Mouse (Mus musculus) c-Kit-positive CD71-negative TER-119-negative erythroid progenitor cells, embryonic 14.5 days (primary cell): ENCODE results near the gene Mybl2.
"Not testable (repeated sequence)": the region's sequence is repeated elsewhere in the genome, so short reads cannot be mapped to it uniquely, and the experiment has no call there.

Experiments used
- DNase-seq: peaks from one replicate; pipeline ENCODE4 v3.0.0-alpha.2; 2013; ENCODE audit warnings: low read depth

The Mybl2 gene

GRCm38 (mm10) chr2:163054335-163054840 is at the start of gene Mybl2:
Gene Mybl2, plus strand, starts transcription at chr2:163054687.
- peak; percentile 94 for DNase-seq

DNA sequence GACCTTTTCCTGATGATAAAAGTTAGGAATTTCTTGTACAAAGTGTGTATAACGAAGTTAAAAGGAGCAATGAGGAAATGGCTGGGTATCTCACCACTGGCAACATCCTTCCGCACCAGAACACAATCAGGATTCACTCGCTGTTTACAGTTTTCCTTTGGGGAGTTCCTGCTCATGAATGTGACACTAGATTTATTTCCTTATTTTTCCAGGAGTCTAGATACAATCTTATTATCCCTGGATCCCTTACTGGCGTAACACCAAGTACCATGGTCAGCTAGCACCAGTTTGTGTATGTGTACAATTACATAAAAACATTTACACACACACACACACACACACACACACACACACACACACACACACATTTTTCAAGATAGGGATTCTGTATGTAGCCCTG is 47.2 kb upstream of the Mybl2 start:
- no peak for DNase-seq

DNA sequence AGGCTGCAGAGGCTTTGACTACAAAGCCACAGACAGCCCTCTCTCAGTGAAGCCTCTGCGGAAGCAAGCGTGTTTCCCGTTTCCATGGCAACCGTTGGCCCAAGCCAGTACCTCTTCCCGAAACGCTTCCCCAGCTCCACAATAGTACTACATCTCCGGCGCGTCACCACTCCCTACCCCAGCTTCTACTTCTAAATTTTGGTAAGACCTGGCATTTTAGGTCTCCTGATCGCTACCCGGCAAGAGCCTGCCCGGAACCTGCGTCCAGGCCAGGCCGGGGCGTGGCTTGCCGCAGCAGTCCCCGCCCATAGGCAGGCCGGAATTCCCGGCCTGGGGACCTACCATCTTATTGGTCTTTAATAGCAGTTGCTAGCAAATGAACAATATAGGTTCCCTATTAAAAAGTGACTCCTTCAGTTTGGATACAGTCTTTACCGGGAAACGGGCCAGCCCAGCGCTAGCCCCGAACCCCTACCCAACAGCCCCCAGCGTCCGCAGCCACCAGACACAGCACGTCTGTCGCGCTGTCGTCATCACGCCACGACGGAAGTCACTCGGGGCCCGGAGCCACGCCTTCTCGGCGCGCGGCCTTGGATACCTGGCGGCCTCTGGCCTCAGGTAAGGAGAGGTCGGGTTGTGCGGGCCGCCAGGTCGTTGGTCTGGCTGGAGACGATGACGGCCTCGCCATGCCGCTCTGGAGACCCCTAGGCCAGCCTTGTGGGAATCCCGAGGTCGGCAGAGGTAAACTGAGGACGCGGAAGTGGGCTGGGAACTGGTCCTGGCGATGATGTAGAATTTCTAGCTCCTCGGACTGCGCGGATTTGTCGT is 37.4 kb upstream of the Mybl2 start, which contains the start of gene Ift52:
TSS of gene Ift52 (plus strand) at position 439 of the 828 bp plus-strand sequence.
- DNase-seq: peak; percentile 79

GRCm38 (mm10) chr2:163031289-163031688 is 23.2 kb upstream of the Mybl2 start:
- DNase-seq: no peak

GRCm38 (mm10) chr2:163031757-163032156 is 22.7 kb upstream of the Mybl2 start:
- DNase-seq: no peak

GRCm38 (mm10) chr2:163032622-163033021 is 21.9 kb upstream of the Mybl2 start:
- DNase-seq: no peak

- DNase-seq: no peak
These were observed 14.5 kb upstream of the Mybl2 start for GRCm38 (mm10) chr2:163039940-163040339.

- DNase-seq: peak; percentile 38
These were observed 6.4 kb upstream of the Mybl2 start for GRCm38 (mm10) chr2:163048125-163048524.

DNA sequence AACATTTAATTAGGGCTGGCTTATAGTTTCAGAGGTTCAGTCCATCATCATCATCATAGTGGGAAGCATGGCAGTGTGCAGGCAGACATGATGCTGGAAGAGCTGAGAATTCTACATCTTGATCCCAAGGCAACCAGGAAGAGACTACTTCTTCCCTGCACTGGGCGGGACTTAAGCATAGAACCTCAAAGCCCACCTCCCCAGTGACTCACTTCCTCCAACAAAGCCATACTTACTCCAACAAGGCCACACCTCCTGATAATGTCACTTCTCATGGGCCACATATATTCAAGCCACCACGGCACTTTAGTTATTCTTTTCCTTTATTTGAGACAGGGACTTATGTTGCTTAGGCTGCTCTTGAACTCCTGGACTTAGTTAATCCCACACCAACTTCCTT is 5.4 kb upstream of the Mybl2 start:
- DNase-seq: no peak

DNA sequence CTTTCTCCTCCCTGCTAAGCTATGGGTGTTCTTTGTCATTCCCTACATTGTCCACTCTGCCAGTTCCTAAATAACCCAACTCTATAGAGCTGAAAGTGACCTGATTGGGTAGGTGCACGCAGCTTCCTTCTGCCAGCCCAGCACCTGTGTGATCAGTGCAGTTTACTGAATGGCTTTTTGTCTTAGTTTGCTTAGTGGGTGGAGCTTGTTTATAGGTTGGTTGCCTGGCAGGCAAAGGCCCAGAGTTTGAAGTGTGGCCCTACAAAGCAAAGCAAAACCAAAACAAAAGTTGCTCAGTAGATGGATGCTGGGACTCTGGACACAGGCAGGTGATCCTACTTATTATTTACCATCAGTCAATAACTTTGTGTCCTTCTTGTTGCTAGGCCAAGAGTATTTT is 2.8 kb upstream of the Mybl2 start:
- DNase-seq: no peak

GRCm38 (mm10) chr2:163052101-163052500 is 2.4 kb upstream of the Mybl2 start:
- no peak for DNase-seq

GRCm38 (mm10) chr2:163052826-163053225 is 1.7 kb upstream of the Mybl2 start:
- DNase-seq: no peak

GRCm38 (mm10) chr2:163054891-163055494 is 506 bp downstream of the Mybl2 start:
- DNase-seq: peak; percentile 12

GRCm38 (mm10) chr2:163055715-163056114 is 1.2 kb downstream of the Mybl2 start:
- DNase-seq: peak; percentile 22

DNA sequence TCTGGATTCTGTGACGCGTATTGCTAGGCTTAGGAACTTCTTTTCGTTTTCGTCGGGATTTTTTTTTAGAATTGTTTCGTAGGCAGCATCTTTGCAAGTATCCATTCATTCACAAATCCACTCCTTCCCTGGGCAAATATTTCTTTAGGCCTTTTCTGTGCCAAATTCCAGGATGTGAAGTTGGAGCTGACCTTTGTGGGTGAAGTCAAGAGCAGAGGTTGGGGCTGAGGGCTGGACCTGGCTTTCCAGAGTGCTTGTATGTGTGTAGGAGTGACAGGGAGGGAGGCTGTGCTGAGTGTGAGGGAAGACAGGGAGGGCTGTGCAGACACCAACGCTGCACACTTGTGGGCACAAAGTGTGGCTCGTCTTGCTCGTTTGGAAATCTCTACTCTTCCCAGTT is 2.1 kb downstream of the Mybl2 start:
- no peak for DNase-seq

DNA sequence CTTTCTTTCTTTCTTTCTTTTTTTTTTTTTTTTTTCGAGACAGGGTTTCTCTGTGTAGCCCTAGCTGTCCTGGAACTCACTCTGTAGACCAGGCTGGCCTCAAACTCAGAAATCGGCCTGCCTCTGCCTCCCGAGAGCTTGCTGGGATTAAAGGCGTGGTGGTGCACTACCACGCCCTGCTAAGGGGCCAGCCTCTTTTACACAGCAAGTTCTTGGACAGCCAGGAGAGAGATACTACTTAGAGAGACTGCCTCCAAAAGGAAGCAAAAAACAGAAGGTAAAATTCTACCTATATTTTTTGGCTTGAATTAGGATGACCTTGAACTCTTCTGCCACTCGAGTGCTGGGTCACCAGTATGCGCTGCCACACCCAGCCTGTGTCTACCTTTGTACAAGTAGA is 4.5 kb downstream of the Mybl2 start:
- not testable (repeated sequence) for DNase-seq

DNA sequence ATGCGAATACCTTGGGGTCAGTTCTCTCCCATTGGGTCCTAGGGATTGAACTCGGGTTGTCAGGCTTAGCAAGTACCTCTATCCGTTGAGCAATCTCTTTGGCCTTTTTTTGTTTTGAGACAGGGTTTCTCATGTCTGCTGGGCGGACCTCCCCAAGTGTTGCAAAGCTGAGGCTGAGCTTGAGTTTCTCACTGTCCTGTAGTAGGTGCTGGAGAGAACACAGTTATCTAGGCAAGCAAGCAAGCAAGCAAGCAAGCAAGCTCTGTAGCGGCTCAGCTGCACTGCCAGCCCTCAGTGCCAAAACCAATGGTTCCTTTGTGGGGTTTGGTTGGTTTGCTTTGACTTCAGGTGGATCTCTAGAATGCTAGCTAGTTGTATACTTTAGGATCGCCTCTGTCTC is 6.1 kb downstream of the Mybl2 start:
- no peak for DNase-seq

GRCm38 (mm10) chr2:163061203-163062118 is 7.0 kb downstream of the Mybl2 start:
- no peak for DNase-seq

GRCm38 (mm10) chr2:163062119-163062508 is 7.6 kb downstream of the Mybl2 start:
- DNase-seq: no peak

GRCm38 (mm10) chr2:163066326-163066725 is 11.8 kb downstream of the Mybl2 start:
- DNase-seq: no peak

DNA sequence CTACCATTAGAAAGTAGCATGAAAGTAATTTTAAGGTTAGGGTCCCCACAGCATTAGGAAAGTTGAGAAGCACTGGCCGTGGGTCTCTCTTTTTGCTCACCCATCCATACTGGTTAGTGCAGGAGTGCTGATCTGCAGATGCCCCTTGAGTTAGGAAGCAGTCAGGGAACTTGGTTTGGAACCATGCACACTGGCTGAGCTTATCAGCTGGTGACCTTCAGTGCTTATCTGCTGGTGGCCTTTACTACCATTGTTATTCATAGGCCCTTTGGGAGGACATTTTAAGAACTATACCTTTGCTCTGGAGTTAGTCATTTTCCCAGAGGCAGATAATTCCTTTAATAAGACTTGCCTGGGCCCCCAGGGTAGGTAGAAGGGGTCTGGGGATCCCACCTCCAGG is 12.7 kb downstream of the Mybl2 start:
- no peak for DNase-seq

DNA sequence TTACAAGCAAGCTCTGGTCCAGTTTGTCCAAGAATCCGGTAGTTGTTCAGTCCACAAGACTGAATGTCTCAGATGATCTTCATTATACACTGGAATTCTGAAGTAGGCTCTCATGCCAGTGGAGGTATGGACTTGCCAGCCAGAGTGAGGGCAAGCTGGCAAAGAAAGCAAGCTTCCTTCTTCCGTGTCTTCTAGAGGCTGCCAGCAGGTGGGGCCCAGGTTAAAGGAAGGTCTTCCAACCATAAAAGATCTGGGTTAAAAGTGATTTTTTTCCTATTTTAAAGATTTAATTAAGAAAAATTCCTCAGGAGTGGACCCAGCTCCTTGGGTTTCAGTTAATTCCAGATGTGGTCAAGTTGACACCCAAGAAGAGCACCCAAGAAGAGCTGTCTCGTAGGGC is 15.7 kb downstream of the Mybl2 start:
- DNase-seq: no peak
